Mouse (Mus musculus) lung, postnatal 10 days (tissue): ENCODE measurements around the gene Glcci1.

ENCODE experiments used
- DNase-seq: peaks from one replicate; pipeline ENCODE4 v3.0.0; 2021

The Glcci1 gene

DNA sequence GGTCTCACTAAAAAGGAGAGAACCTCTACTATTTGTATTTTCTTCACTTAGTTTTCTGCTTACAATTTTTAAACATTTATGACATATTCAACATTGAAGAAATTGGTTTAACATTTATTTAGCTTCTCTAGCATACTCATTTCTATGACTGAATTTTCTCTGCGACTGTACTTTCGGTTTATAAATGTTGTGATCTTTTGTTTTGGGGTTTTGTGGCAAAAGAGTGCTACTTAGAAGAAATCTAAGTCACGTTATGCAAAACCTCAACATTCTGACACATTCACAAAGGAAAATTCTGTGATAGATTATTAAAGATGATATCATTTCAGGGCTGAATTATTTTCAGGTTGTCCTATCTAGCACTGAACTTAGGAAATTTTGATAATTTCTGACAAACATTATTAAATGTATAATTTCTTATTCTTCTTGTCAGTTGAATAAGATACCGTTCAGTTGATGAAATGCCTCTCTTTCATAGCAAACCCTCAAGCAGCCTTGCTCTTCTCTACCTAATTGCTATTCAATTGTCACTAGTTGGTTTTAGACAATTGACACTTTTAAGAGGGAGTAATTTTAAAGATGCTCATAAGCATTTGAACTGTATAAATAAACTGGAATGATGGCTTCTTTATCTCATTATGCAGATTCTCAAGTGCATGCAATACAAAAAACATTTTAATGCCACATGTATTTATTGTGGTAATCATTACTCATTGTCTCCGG is 47.6 kb downstream of the Glcci1 start:
- DNase-seq = no peak

DNA sequence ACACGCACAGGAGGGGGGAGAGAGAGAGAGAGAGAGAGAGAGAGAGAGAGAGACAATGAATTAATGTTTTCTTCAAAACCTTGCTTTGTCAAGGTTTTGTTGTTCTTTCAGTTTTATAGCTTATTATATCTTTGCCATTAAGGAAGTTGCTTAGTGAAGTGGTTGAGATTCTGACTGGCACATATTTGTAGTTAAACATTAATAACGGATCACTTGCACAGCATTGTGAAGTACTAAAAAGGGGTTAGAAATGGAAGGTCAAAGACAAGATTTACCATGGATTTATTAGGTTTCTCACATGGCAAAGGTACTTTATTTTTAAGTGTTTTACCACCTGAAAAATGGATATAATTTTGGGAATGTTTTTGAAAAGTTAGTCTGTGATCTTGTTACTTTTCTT is 51.3 kb downstream of the Glcci1 start:
- DNase-seq = no peak

DNA sequence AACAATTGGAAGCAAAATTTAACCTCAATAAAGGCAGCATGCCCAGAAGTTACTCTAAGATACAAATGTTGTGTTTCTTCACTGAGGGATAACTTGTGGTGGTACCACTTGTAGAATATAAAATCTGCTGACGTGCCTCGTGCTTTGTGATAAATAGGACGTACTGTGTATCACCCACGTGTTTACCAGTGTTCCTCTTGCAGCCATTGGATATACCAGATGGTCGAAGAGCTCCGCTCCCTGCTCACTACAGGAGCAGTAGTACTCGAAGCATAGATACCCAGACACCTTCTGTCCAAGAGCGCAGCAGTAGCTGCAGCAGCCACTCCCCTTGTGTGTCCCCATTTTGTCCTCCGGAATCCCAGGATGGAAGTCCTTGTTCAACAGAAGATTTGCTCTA is 73.0 kb downstream of the Glcci1 start:
- no peak for DNase-seq

DNA sequence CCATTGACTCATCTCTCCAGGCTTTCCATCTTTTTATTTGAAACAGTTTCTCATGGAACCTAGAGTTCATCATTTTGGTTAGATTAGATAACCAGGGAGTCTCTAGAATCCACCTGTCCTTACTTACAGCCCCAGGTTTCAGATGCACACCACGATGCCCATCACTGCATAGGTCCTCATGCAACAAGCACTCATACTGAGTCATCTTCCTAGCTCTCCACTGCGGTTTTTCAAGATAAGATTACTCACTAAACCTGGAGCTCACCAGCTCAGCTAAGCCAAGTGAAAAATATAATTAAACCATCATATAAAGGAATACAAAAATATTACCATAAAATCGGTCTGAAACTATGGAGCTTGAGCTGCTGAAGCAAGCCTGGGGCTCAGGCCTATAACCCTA is 74.5 kb downstream of the Glcci1 start:
- no peak for DNase-seq

DNA sequence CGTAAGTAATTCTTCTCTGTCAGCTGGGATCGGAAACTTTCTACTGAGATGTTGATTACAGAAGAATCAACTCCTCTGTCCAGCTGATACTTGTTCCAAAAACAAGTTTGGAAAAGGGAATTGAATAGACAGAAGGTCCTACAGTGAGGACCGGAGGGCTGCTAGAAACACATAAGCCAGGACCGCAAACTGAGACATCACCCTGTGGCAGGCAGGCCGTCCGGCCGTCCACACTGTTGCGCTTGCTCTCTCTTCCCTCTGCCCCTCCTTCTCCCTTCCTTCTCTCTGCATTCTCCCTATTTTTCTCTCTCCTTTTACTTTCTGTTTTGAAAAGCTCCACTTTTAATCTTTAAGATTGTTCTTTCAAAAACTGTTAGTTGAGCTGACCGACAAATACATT is 82.3 kb downstream of the Glcci1 start:
- no peak for DNase-seq

DNA sequence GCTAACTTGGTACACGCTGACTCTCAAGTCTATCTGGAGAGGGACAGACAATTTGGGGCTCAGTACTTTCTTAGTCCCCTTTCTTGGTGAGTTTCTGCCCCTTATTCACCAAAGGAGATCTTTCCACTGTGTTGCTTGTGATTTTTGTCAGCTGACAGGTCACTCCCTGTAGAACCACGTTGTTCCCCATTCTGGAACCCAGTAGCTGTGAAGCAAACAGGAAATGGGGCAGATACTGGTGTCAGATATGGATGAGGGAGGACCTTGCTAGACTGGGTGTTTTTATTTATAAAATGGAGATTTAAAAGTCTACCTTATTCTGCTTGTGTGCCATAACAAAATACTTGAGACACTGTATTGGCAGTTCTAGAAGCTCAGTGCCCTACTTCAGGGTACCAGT is 108.0 kb downstream of the Glcci1 start:
- no peak for DNase-seq

DNA sequence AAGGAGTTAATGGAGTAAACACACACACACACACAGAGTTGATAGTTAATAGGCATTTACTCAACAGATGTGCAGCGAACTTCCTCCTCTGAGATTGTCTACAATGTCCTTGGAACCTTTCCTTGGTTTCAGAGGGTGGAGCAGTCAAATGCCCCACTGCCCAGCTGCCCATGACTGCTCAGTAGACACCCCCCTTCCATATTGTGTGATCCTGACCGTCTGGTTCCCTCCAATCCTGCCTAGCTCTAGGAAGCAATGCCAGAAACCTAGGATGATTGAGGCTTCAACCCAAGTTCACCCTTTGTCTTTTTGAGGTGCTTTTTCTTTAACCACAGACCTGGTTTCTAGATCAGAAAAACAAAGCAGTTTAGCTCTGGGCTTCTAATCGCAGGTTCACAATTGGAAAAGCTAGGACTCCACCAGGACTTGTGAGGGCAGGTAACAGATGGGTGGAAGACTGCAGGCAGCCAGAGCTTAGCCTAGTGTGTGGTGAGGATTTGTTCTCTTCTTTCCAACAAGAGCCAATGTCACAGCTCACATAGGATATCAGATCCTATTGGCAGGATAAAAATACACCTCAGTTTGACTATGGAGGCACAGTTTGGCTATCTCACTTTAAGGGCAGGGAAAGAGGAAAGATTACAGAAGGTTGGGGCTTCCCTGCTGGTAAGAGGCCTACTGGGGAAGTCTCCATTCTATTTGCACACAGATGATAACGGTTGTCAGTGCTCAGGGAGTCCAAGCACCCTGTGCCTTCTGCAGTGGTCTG is 110.4 kb downstream of the Glcci1 start:
- no peak for DNase-seq

DNA sequence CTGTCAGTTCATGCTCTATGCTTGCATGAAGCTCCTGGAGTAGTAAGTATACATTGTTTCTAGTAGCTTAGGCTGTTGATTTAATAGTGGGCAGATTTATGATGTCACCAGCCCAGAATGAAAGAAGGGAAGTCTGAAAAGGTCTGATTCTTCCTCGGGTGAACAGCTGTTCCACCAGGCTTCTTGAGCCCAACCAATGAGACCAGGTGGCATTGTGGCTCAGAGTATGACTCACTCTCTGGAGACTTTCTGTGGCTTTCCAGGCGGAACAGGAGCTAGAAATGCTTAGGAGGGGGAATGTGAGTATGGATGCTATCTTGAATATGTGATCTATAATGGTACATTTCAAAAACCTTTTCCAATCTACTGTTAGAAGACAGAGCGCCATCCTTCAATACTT is 113.6 kb downstream of the Glcci1 start:
- DNase-seq = no peak

DNA sequence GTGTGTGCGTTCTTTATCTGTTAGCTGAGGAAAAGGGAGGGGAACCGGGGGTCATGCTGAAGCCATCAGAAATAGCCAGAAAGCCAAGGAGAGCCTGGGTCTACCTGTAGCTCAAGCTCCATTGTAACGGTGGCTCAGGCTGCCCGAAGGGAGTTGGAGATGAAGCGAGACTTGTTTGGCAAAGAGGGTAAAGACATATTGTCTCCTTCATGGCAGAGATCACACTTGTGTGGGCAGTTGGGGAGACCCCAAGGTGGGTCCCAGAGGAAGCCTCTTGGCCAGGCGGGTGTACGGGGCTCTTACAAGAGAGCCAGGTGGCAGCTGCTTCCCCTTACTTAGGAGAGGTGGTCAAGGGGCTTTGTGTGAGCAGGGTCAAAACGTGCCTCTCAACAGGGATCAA is 118.8 kb downstream of the Glcci1 start:
- no peak for DNase-seq

DNA sequence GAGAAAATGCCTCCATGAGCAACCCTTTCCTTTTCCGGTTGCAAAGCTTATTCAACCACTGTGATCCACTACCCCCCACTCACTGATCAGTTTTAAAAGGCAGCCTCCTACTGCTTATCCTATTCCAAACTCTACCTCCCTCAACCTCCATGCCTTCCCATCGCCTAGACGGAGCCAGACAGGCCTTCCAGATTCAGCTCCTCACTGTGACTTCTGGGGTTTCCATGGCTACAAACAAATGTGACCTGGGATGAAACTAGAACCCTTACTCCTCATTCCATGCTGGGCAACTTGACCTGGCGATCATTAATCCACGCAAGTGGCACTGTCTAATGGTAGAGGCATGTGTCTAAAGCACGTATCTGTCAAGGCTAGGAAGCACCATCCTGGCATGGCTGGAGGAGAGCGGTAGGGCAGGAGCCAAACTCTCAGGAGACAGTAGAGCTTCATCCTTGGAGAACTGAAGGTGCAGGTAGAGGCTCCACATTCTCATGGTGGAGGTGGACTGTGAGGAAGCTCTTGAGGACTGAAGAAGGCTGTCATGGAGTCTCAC is 119.4 kb downstream of the Glcci1 start:
- DNase-seq = no peak

DNA sequence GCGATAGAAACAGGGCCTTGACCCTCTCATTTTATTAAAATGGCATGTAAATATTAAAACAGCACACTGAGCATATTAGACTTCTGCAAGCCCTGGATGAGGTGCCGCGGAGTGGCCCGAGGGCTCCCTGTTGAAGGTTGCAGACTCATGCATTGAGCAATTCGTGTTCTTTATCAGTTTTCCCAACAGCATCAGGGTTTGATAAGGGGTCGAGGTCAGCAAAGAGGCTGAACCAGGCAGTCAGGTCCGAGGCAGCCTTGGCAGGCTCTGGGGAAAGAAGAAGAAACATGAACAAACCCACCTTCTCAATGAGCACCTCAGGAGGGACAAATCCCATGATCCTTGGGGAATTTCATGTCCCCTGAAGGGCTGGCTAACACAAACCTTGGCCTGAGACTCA is 121.1 kb downstream of the Glcci1 start:
- DNase-seq = no peak

DNA sequence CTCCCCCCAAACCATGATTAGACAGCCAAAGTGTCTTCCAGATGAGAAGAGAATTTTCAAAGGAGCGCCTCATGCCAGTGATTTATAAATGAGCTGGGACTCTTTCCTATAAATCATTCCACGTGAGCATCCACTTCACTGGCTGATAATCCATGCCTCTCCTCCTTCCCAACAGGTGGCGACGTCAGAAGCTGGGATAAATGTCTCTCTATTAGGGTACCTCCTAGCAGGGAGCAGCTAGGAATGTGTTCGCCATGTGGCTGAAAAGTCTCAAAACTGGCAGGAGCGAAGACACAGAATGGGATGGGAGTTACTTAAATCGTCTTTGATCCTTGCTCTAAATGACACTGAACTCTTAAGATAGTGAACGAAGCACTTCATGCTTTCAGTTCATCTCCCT is 122.0 kb downstream of the Glcci1 start:
- DNase-seq = no peak

DNA sequence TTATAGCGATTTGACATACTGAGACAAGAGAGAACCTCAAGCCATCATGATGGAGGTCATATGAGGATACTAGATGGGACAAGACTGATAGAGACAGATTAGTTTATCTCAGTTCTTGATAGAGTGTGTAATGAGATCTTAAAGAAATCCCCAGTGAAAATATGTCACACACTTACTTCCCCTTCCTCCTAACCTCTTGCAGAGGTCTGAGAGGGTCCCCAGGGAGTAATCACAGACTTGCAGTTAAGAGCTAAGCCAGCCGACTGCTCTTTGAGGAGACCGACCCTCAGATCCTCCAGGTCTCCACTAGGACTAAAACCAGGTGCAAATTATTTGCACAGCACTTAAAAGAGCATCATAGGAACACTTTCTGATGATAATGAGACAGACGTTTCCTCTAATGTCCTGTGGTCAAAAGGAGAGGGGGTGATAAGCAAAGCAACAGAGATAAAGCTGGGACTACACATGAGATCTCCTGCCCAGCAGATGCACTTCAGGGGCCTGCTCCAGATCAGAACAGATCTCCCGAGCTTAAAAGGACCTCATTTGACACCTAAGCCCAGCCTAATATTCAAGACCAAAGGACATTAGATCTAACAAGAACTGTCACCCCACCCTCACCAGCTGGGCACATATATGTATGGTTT is 122.7 kb downstream of the Glcci1 start:
- DNase-seq = no peak

DNA sequence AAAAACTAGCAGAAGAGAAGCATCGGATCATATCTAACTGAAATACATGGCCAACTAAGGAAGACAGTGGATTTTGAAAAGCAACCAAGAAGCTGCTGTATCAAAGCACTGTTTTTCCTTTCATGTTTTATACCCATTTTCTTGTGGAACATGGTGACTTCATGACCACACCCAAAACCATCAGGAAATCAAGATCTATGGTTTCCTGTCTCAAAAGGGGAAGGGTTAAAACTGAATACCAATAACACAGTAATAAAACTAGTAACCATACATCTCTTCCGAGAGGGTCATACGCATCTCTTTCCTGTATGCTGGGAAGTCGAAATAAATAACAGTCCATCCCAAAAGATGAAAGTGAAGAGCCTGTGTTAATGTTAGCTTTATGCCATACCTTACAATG is 123.3 kb downstream of the Glcci1 start:
- no peak for DNase-seq

DNA sequence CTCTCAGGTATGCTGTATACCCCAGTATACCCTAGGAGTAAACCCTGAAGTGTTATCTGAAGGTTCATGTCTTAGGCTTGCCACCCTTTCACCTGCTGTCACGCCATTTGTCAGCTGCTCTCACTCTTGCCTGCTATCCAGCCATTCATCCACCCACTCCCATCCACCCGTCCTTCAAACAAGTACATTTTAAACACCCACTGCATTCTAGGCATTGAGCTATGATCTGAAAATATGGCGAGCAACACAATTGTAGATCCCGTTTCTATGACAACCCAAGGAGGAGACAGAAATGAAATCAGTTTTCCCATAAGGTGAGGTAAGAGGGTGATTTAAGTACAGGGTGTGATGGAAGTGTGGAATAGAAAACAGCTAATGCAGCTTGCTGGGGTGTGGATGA is 128.7 kb downstream of the Glcci1 start:
- DNase-seq = no peak

DNA sequence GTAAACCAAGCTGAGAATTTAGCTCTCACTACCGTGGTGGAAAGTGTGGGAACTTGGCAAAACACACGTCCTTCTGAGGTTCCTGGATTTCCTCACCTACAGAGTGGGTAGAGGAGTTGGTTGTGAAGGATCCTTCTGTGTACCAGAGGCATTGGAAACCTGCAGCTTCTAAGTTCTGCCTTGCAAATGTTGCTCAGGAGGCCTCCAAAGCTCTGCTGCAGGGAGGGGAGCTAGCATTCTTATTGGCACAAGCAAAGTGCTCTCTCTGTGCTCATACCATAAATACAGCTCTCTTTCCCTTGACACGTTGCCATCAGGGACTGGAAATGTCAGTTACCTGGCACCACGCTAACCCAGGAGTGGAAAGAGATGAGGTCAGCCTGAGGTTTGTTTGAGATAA is 129.5 kb downstream of the Glcci1 start:
- DNase-seq = no peak

DNA sequence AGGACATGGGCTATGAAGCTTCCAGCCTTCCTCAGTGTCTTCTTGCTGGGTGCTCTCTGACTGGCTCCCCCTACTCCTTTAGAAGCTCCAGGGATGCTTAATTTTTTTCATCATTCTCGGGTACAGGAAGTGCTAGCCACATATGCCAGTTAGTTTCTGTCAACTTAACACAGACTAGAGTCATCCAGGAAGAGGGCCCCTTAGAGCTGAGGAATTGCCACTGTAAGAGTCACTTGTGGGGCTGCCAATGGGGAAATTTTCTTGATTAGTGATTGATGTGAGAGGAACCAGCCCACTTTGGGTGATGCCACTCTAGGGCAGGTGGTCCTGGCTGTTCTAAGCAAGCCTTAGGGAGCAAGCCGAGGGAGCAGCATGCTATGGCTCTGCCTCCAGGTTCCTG is 130.1 kb downstream of the Glcci1 start:
- no peak for DNase-seq

DNA sequence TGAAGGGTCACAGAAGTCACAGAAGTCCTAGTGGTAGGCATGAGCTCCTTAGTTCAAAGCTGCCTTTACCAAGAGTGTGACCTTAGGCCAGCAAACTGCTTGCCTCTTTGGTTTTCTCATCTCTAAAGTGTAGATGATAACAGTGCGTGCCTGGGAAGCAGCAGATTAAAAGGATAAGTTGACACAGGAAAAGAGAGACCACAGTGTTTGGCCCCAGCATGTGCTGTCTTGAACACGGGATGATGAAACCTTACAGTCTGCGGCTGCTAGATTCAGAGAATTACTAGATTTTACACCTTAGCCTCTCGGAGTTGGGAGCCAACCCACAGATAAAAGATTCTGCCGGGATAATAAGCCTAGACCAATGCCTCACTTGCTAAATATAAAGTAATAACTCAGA is 131.5 kb downstream of the Glcci1 start:
- DNase-seq = no peak

DNA sequence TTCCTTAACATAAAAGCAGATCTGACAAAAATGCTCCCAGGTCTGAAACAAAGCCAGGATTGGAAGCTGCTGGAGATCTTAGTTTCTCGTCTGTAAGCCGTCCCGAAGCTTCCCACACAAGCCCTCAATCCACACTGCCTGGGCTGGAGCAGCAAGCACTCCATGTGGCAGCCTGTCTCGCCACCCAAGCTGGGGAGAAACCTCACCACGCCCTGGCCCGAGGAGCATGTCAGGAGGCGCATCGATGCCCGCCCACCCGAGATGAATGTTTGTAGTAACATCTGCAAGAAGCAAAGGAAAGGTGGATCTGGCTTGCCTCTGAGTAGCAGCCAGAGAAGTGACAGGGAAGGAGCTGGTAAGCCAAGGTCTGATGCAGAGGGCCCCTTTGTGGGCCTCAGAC is 135.3 kb downstream of the Glcci1 start:
- DNase-seq = no peak

DNA sequence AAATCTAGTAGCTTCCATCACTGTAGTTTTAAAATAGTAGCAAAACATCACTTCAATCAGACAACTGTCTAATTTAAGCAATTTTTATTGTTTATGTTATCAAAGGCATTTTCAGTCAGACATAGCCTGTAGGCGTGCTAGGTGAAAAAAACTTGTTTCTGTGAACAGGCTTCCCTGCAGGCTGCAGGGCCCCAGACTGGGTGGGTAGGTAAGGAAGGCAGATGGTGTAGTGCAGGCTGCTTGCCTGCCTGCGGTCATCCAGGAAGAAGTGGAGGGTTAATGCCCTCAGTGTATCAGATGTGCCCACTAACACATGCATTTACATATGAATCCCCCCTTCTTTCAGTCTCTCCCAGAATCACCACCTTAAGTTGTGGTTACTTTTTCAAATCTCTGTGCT is 136.3 kb downstream of the Glcci1 start:
- no peak for DNase-seq
